Mouse (Mus musculus) splenic B cell, adult 2 months (primary cell): ENCODE data around the gene Dpp4.

ENCODE experiments used
- DNase-seq: peaks from one replicate; pipeline ENCODE4 v3.0.0-alpha.2; 2011; ENCODE audit warnings: low read depth, low spot score
- H3K27me3 ChIP-seq: 2 replicates; pipeline ENCODE4 v1.6.1; 2012; ENCODE audit warnings: mild to moderate bottlenecking, low read length, moderate library complexity, mixed read lengths; ENCODE audit not compliant: control insufficient read depth, poor library complexity, insufficient read depth, severe bottlenecking
- H3K36me3 ChIP-seq: 2 replicates; pipeline ENCODE4 v1.6.1; 2012; ENCODE audit warnings: mild to moderate bottlenecking, low read length, moderate library complexity, mixed read lengths; ENCODE audit not compliant: control insufficient read depth, poor library complexity, insufficient read depth, severe bottlenecking

Dpp4 gene

GRCm38 (mm10) chr2:62396799-62397198 lies 15.2 kb downstream of the Dpp4 start:
- H3K36me3 ChIP-seq: no peaks in the 10 kb centered on the region
- no peak for DNase-seq
- H3K27me3 ChIP-seq: no peaks in the 10 kb centered on the region

GRCm38 (mm10) chr2:62394800-62395199 lies 17.2 kb downstream of the Dpp4 start:
- peak; percentile 37 for DNase-seq
- no peaks in the 10 kb centered on the region for H3K36me3 ChIP-seq
- H3K27me3 ChIP-seq: no peaks in the 10 kb centered on the region

GRCm38 (mm10) chr2:62392098-62392497 lies 19.9 kb downstream of the Dpp4 start:
- peak; percentile 71 for DNase-seq
- Histone ChIP-seq H3K27me3 (no peaks in the 10 kb centered on the region), H3K36me3 (no peaks in the 10 kb centered on the region)

GRCm38 (mm10) chr2:62390961-62391461 lies 21.0 kb downstream of the Dpp4 start:
- DNase-seq: peak; percentile 51
- H3K36me3 ChIP-seq: no peaks in the 10 kb centered on the region

GRCm38 (mm10) chr2:62390305-62390704 lies 21.7 kb downstream of the Dpp4 start:
- Histone ChIP-seq H3K27me3 (no peaks in the 10 kb centered on the region), H3K36me3 (no peaks in the 10 kb centered on the region)
- no peak for DNase-seq

More at GRCm38 (mm10) chr2:62390961-62391461, 21.0 kb downstream of the Dpp4 start:
- no peaks in the 10 kb centered on the region for H3K27me3 ChIP-seq

GRCm38 (mm10) chr2:62388841-62389240 lies 23.2 kb downstream of the Dpp4 start:
- Histone ChIP-seq H3K36me3 (no peaks in the 10 kb centered on the region; the same call in 1 of the 2 replicates), H3K27me3 (no peaks in the 10 kb centered on the region)
- DNase-seq: no peak

GRCm38 (mm10) chr2:62383196-62383595 lies 28.8 kb downstream of the Dpp4 start:
- DNase-seq: no peak
- H3K36me3 ChIP-seq: peaks cover 6% of the 10 kb centered on the region; the same call in 1 of the 2 replicates
- no peaks in the 10 kb centered on the region; the same call in 1 of the 2 replicates for H3K27me3 ChIP-seq

- DNase-seq: no peak
- Histone ChIP-seq H3K27me3 (no peaks in the 10 kb centered on the region; the same call in 1 of the 2 replicates), H3K36me3 (peaks cover 8% of the 10 kb centered on the region; the same call in 1 of the 2 replicates)
Measured at GRCm38 (mm10) chr2:62382440-62382839, 29.6 kb downstream of the Dpp4 start.

GRCm38 (mm10) chr2:62381756-62382155 lies 30.3 kb downstream of the Dpp4 start:
- peaks cover 8% of the 10 kb centered on the region; the same call in 1 of the 2 replicates for H3K36me3 ChIP-seq

GRCm38 (mm10) chr2:62373692-62374091 lies 38.3 kb downstream of the Dpp4 start:
- DNase-seq: no peak
- H3K27me3 ChIP-seq: no peaks in the 10 kb centered on the region
- peaks cover 8% of the 10 kb centered on the region for H3K36me3 ChIP-seq

More at GRCm38 (mm10) chr2:62381756-62382155, 30.3 kb downstream of the Dpp4 start:
- no peaks in the 10 kb centered on the region; the same call in 1 of the 2 replicates for H3K27me3 ChIP-seq
- no peak for DNase-seq

GRCm38 (mm10) chr2:62370048-62370447 lies 42.0 kb downstream of the Dpp4 start:
- no peak for DNase-seq
- Histone ChIP-seq H3K36me3 (peaks cover 5% of the 10 kb centered on the region), H3K27me3 (no peaks in the 10 kb centered on the region)

- no peak for DNase-seq
- Histone ChIP-seq H3K27me3 (no peaks in the 10 kb centered on the region; the same call in 1 of the 2 replicates), H3K36me3 (peaks cover 3% of the 10 kb centered on the region)
Measured at GRCm38 (mm10) chr2:62368349-62369053, 43.5 kb downstream of the Dpp4 start.

- no peaks in the 10 kb centered on the region; the same call in 1 of the 2 replicates for H3K27me3 ChIP-seq
- H3K36me3 ChIP-seq: peaks cover 3% of the 10 kb centered on the region
- no peak for DNase-seq
Measured at GRCm38 (mm10) chr2:62363606-62364005, 48.4 kb downstream of the Dpp4 start.

- Histone ChIP-seq H3K36me3 (peaks cover 9% of the 10 kb centered on the region), H3K27me3 (no peaks in the 10 kb centered on the region; the same call in 1 of the 2 replicates)
- no peak for DNase-seq
Measured at GRCm38 (mm10) chr2:62362211-62362610, 49.8 kb downstream of the Dpp4 start.

- Histone ChIP-seq H3K36me3 (peaks cover 11% of the 10 kb centered on the region), H3K27me3 (no peaks in the 10 kb centered on the region; the same call in 1 of the 2 replicates)
- no peak for DNase-seq
Measured at GRCm38 (mm10) chr2:62361514-62361913, 50.5 kb downstream of the Dpp4 start.
